ENCODE assay signal across 17 mouse cellular contexts in genomic region chr16:43900571-43900970, GRCm38 (mm10). TPM values are rescaled to one million over a fixed set of nuclear protein-coding genes. Genes with fewer than 3 reads are reported as not detected.
DNase-seq lines count a peak whose midpoint lies in the region; ATAC-seq lines count a peak whose summit lies in the region.
"Had no signal": no experiment of that assay in that cellular context is flagged by ENCODE, and none has a peak within 500 bp of the region (broad histone marks: within the 10 kb centered on the region; RNA-seq: fewer than 3 reads in every experiment).

No protein-coding gene starts in this region.

- ATAC-seq in activated CD4-positive, CD25-positive, alpha-beta regulatory T cell, adult 4 months: peak; percentile 28
- peak; percentile 64 for ATAC-seq in inflammation-experienced regulatory T-cells, adult 6 months
- ATAC-seq: forebrain, embryonic 14.5 days; forebrain, embryonic 16.5 days; Patski had no signal

- peak; percentile 11 for DNase-seq in CD4-positive, CD25-positive, alpha-beta regulatory T cell, adult 2 months (ENCODE audit: low read depth, low spot score)
- no peak for DNase-seq in heart, adult 11 months
- no peak for DNase-seq in liver
- DNase-seq: adrenal gland, adult 2 months; adrenal gland, postnatal 10 days; adrenal gland, postnatal 25 days; B cell, adult 2 months; cerebellum, adult 11 months; cerebellum, adult 18-20 months; cerebellum, adult 8-10 months; cerebellum, adult 9-11 months; cerebellum, postnatal 14 days had no signal

RNA-seq across cellular contexts. Expression of gene Ccdc191, which starts 11.0 kb away (rescaled TPM):
- polyA plus RNA-seq in activated CD4-positive, CD25-positive, alpha-beta regulatory T cell, adult 4 months (2017; shearing (Covaris generic)): 10 to 100 TPM; 10.3 to 11.6 TPM
- polyA plus RNA-seq in inflammation-experienced regulatory T-cells, adult 6 months (2017; shearing (Covaris generic)): 10 to 100 TPM in 2 of 3 experiments, 1 to 10 TPM in 1; 7.2 to 24.6 (median 15.0) TPM

RNA-seq across cellular contexts. Expression of gene Qtrt2, which starts 26.0 kb away (rescaled TPM):
- polyA plus RNA-seq in activated CD4-positive, CD25-positive, alpha-beta regulatory T cell, adult 4 months (2017; shearing (Covaris generic)): 10 to 100 TPM; 11.6 to 12.0 TPM
- 10 to 100 TPM in 2 of 3 experiments, 1 to 10 TPM in 1; 7.2 to 22.0 (median 18.6) TPM for polyA plus RNA-seq in inflammation-experienced regulatory T-cells, adult 6 months (2017; shearing (Covaris generic))
